Mouse (Mus musculus) hindbrain, embryonic 16.5 days (tissue): ENCODE data around the gene Tm4sf1. TPM values are rescaled to one million over a fixed set of nuclear protein-coding genes. Genes with fewer than 3 reads are reported as not detected.

Experiments
- ATAC-seq: fragments of 200-750 bp; cut with Nextera tagmentation; 2 replicates; pipeline ENCODE4 v1.8.0; 2017; ENCODE audit warnings: moderate TSS enrichment, moderate library complexity
- H3K27ac ChIP-seq: fragments of 300-500 bp; sonication (generic); 2 replicates; pipeline ENCODE4 v1.5.1; 2014; ENCODE audit warnings: low read depth, mild to moderate bottlenecking, control low read depth, low read length, moderate library complexity
- H3K27me3 ChIP-seq: fragments of 300-500 bp; sonication (generic); replicated peaks from 2 replicates; pipeline ENCODE4 v1.6.1; 2014; ENCODE audit warnings: low read length; ENCODE audit not compliant: control insufficient read depth, insufficient read depth
- H3K36me3 ChIP-seq: fragments of 300-500 bp; sonication (generic); 2 replicates; pipeline ENCODE4 v1.6.1; 2014; ENCODE audit warnings: mild to moderate bottlenecking, low read length, moderate library complexity, mixed read lengths; ENCODE audit not compliant: control insufficient read depth, insufficient read depth
- H3K4me1 ChIP-seq: fragments of 300-500 bp; sonication (generic); 2 replicates; pipeline ENCODE4 v1.6.1; 2014; ENCODE audit warnings: low read depth, low read length; ENCODE audit not compliant: control insufficient read depth, insufficient read depth
- H3K4me2 ChIP-seq: fragments of 300-500 bp; sonication (generic); 2 replicates; pipeline ENCODE4 v1.6.1; 2014; ENCODE audit warnings: mild to moderate bottlenecking, low read length, control low read depth, moderate library complexity
- H3K4me3 ChIP-seq: fragments of 300-500 bp; sonication (generic); 2 replicates; pipeline ENCODE4 v1.5.1; 2014; ENCODE audit warnings: mild to moderate bottlenecking, low read length, control low read depth, moderate library complexity
- H3K9ac ChIP-seq: fragments of 300-500 bp; sonication (generic); 2 replicates; pipeline ENCODE4 v1.6.1; 2014; ENCODE audit warnings: low read depth, mild to moderate bottlenecking, control low read depth, low read length, moderate library complexity
- H3K9me3 ChIP-seq: fragments of 300-500 bp; sonication (generic); 2 replicates; pipeline ENCODE4 v1.6.1; 2014; ENCODE audit warnings: mild to moderate bottlenecking, low read length, moderate library complexity; ENCODE audit not compliant: control insufficient read depth
- WGBS: fragments of 180-500 bp; shearing (Covaris S2); extraction: QIAGEN DNeasy Blood & Tissue Kit; methylation state at CpG from one replicate; pipeline ENCODE4 v1.1.7; 2014; 5-methylcytosine and 5-hydroxymethylcytosine counted together
- polyA plus RNA-seq: library from polyadenylated mRNA; unstranded; fragments of >200 nt; fragmentation: Nextera tagmentation; extraction: Ambion mirVana; gene quantifications from 2 replicates; pipeline ENCODE4 v1.2.1, GENCODE M21; 2015

The Tm4sf1 gene
- polyA plus RNA-seq, 1 experiment from 2014 or later: 29.2 TPM

GRCm38 (mm10) chr3:57304484-57304883, 2.7 kb upstream of the Tm4sf1 start:
- Histone ChIP-seq H3K4me3 (no peak overlapping the region), H3K9ac (no peak overlapping the region), H3K9me3 (no peaks in the 10 kb centered on the region), H3K4me1 (no peaks in the 10 kb centered on the region), H3K36me3 (no peaks in the 10 kb centered on the region), H3K4me2 (no peak overlapping the region), H3K27ac (no peak overlapping the region), H3K27me3 (no peaks in the 10 kb centered on the region)
- WGBS: 55% methylated on average over 5 of the region's 5 CpGs
- ATAC-seq: no peak

GRCm38 (mm10) chr3:57304050-57304449, 2.3 kb upstream of the Tm4sf1 start:
- no peaks in the 10 kb centered on the region for H3K9me3 ChIP-seq
- no peak overlapping the region for H3K4me3 ChIP-seq
- no peaks in the 10 kb centered on the region for H3K4me1 ChIP-seq
- 58% methylated on average over 4 of the region's 4 CpGs for WGBS
- no peaks in the 10 kb centered on the region for H3K27me3 ChIP-seq
- H3K9ac ChIP-seq: no peak overlapping the region
- no peak overlapping the region for H3K4me2 ChIP-seq
- no peak overlapping the region for H3K27ac ChIP-seq
- no peak for ATAC-seq
- no peaks in the 10 kb centered on the region for H3K36me3 ChIP-seq

- no peak for ATAC-seq
- no peak overlapping the region for H3K27ac ChIP-seq
- H3K27me3 ChIP-seq: no peaks in the 10 kb centered on the region
- H3K4me2 ChIP-seq: no peak overlapping the region
- no peaks in the 10 kb centered on the region for H3K4me1 ChIP-seq
- no peaks in the 10 kb centered on the region for H3K9me3 ChIP-seq
- H3K36me3 ChIP-seq: no peaks in the 10 kb centered on the region
- H3K9ac ChIP-seq: no peak overlapping the region
- WGBS: 72% methylated on average over 3 of the region's 3 CpGs
- H3K4me3 ChIP-seq: no peak overlapping the region
Measured at GRCm38 (mm10) chr3:57303486-57303885, 1.7 kb upstream of the Tm4sf1 start.

- H3K4me2 ChIP-seq: no peak overlapping the region
- H3K9me3 ChIP-seq: no peaks in the 10 kb centered on the region
- H3K27ac ChIP-seq: no peak overlapping the region
- 63% methylated on average over 2 of the region's 2 CpGs for WGBS
- no peak overlapping the region for H3K9ac ChIP-seq
- no peaks in the 10 kb centered on the region for H3K4me1 ChIP-seq
- ATAC-seq: no peak
- no peaks in the 10 kb centered on the region for H3K27me3 ChIP-seq
- H3K4me3 ChIP-seq: no peak overlapping the region
- no peaks in the 10 kb centered on the region for H3K36me3 ChIP-seq
Measured at GRCm38 (mm10) chr3:57302886-57303285, 1.1 kb upstream of the Tm4sf1 start.

GRCm38 (mm10) chr3:57301366-57301765, 422 bp downstream of the Tm4sf1 start:
- H3K4me2 ChIP-seq: no peak overlapping the region
- H3K36me3 ChIP-seq: no peaks in the 10 kb centered on the region
- H3K27me3 ChIP-seq: no peaks in the 10 kb centered on the region
- H3K27ac ChIP-seq: no peak overlapping the region
- H3K4me1 ChIP-seq: no peaks in the 10 kb centered on the region
- 86% methylated on average over 4 of the region's 4 CpGs for WGBS
- no peak for ATAC-seq
- no peak overlapping the region for H3K9ac ChIP-seq
- no peak overlapping the region for H3K4me3 ChIP-seq
- H3K9me3 ChIP-seq: no peaks in the 10 kb centered on the region

GRCm38 (mm10) chr3:57297991-57298390, 3.8 kb downstream of the Tm4sf1 start:
- Histone ChIP-seq H3K9me3 (no peaks in the 10 kb centered on the region), H3K4me3 (no peak overlapping the region), H3K9ac (no peak overlapping the region), H3K4me2 (no peak overlapping the region), H3K27ac (no peak overlapping the region), H3K27me3 (no peaks in the 10 kb centered on the region), H3K36me3 (no peaks in the 10 kb centered on the region), H3K4me1 (no peaks in the 10 kb centered on the region)
- WGBS: 82% methylated on average over 2 of the region's 2 CpGs
- ATAC-seq: no peak

GRCm38 (mm10) chr3:57296574-57296973, 5.2 kb downstream of the Tm4sf1 start:
- H3K4me1 ChIP-seq: no peaks in the 10 kb centered on the region
- H3K27ac ChIP-seq: no peak overlapping the region
- H3K27me3 ChIP-seq: no peaks in the 10 kb centered on the region
- H3K4me2 ChIP-seq: no peak overlapping the region
- H3K9me3 ChIP-seq: no peaks in the 10 kb centered on the region
- H3K36me3 ChIP-seq: no peaks in the 10 kb centered on the region
- ATAC-seq: no peak
- no peak overlapping the region for H3K4me3 ChIP-seq
- no peak overlapping the region for H3K9ac ChIP-seq

GRCm38 (mm10) chr3:57295631-57296030, 6.2 kb downstream of the Tm4sf1 start:
- H3K27ac ChIP-seq: no peak overlapping the region
- no peak for ATAC-seq

GRCm38 (mm10) chr3:57294742-57295525, 6.9 kb downstream of the Tm4sf1 start:
- H3K9ac ChIP-seq: no peak overlapping the region
- WGBS: 59% methylated on average over 21 of the region's 21 CpGs
- no peak overlapping the region for H3K4me3 ChIP-seq
- H3K27ac ChIP-seq: no peak overlapping the region
- peak overlapping the region; percentile 8; the same call in 1 of the 2 replicates for H3K4me2 ChIP-seq
- ATAC-seq: peak; percentile 48
- no peaks in the 10 kb centered on the region for H3K9me3 ChIP-seq
- no peaks in the 10 kb centered on the region for H3K4me1 ChIP-seq
- no peaks in the 10 kb centered on the region for H3K27me3 ChIP-seq
- H3K36me3 ChIP-seq: no peaks in the 10 kb centered on the region

More at GRCm38 (mm10) chr3:57295631-57296030, 6.2 kb downstream of the Tm4sf1 start:
- Histone ChIP-seq H3K27me3 (no peaks in the 10 kb centered on the region), H3K4me1 (no peaks in the 10 kb centered on the region), H3K9me3 (no peaks in the 10 kb centered on the region), H3K36me3 (no peaks in the 10 kb centered on the region), H3K4me3 (no peak overlapping the region), H3K9ac (no peak overlapping the region), H3K4me2 (no peak overlapping the region)
- 86% methylated on average over 4 of the region's 4 CpGs for WGBS
